Mouse (Mus musculus) R1 (cell line): Measurements from ENCODE around the gene Pi4ka.

Source experiments
- DNase-seq: peaks from one replicate; pipeline ENCODE4 v3.0.0-alpha.2; 2018; ENCODE audit warnings: low read depth, low spot score

The Pi4ka gene

DNA sequence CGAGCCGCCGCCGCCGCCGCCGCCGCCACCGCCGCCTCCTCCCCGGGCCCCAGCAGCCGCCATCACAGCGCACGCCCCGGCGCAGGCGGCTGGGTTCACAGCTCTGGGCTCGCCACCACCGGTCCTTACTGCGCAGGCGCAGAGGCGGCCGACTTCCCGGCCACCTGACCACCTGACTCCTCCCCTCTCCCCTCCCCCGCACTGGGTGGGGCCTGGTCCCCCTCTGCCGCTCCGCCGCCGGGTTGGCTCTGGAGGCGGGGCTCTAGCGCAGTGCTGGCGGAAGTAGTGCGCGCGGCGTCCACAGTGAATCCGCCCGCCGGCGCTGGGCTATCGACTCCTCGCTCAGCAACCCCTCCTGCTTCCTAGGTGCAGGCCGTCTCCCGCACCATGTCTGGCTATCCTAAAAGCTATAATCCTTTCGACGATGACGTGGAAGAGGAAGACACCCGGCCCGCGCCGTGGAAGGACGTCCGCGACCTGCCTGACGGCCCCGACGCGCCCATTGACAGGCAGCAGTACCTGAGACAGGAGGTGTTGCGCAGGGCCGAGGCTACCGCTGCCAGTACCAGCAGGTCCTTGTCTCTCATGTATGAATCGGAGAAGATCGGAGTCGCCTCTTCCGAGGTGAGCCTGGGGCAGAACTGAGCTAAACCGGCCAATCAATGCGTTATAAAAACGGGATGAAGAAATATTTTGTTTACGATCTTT is at the start of gene Pi4ka, which contains the start of gene Snap29:
Gene Pi4ka (minus strand): TSS at position 579 of the 708 bp plus-strand sequence.
Gene Snap29 (plus strand): TSS at position 251 of the 708 bp plus-strand sequence.
- DNase-seq: peak; percentile 97

DNA sequence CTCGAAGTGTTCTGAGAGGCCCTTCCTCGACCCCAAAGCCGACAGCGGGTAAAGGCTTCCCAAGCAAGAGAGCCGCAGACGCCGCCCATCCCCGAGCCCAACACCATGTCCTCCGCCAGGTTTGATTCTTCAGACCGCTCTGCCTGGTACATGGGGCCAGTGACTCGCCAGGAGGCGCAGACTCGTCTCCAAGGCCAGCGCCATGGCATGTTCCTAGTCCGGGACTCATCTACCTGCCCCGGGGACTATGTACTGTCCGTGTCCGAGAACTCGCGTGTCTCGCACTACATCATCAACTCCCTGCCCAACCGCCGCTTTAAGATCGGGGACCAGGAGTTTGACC is 46.2 kb upstream of the Pi4ka start:
- DNase-seq: peak; percentile 62

DNA sequence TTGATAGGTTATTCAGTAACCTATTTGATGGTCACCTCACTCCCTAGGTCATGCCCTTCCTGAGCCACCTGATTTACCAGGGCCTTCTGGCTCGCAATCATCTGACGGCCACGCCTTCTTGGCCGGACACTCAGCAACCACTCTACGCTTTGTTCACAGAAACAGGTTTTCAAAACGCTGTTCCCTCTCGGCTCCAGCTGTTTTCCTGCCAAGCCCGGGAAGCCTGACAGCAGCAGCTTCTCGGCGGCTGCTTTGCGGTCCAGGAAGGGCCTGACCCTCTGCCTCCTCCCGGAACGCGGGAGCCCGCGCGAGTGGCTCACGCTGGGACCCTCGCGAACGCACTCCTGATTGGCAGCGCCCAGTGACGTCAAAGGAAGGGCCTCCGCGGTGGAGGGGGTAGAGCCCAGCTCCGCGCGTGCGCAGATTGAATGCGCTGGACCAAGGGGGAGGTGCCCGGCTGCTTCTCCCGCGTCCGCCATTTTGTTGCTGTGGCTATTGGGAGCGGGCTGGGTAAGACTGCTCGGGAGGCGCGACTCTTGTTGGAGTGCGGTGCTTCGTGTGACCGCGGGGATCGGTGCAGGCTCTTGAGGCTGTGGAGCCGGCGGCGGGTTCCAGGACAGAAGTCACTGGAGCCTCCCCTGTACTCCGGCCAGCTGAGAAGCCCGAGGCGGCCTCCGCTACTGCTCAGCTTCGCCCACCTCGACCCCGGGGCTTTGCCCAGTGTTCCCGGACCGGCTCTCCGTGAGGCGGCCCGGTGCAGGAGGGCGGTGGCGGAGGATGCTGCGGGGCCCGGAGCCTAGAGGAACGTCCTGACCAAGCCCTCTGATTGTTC is 45.6 kb upstream of the Pi4ka start, which contains the start of gene Crkl:
Gene Crkl (plus strand): TSS at position 447 of the 832 bp plus-strand sequence.
- peak; percentile 98 for DNase-seq

DNA sequence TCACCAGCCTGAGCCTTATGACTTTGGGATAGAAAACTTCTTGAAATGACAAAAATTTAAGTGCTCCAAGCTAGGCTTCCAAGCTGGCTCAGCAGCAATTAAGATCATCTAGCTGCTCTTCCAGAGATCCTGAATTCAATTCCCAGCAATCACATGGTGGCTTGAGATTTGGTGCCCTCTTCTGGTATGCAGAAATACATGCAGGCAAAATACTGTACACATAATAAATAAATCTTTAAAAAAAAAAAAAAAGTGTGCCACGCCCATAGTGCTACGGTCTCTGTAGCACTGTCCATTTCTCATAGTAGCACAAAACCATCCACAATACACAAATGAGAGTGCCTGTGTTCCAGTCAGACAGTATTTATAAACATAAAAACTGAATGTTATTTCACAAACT is 26.5 kb upstream of the Pi4ka start:
- DNase-seq: peak; percentile 71

DNA sequence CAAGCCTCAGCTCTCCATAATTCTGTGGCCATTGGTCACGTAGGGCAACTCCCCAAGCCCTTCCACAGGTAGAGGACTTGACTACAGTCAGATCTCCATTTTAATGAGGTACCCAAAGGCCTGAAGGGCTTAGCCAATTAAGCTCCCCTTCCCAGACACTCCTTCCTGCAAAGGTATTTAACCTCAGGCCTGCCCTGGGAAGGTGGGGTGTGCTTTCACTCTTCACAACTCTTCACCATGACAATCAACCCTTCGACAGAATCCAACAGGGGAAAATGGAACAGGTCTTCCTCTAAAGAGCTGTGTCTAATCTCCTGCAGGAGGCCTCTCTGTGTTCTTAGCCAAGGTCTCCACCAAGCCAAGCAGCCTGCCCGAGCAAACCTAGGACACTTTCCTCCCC is 16.9 kb upstream of the Pi4ka start:
- peak; percentile 81 for DNase-seq

DNA sequence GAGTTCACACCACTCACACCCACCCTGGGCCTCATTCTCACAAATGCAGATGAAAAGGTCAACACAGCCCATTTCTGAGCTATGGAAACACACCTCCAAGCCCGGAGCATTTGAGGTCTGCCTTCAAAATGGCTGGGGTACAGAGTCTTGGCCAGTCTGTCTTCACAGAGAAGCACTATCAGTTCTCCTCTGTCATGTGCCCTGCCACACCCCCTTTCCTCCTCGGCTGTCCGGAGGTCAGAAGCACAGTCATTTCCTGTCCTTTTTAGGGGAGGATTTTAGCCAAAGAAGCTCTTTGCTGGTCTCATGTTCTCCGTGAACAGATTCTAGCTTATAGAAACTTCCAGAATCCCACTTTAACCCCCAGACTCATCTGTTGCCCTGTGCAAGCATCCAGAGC is 4.1 kb upstream of the Pi4ka start:
- DNase-seq: peak; percentile 41

DNA sequence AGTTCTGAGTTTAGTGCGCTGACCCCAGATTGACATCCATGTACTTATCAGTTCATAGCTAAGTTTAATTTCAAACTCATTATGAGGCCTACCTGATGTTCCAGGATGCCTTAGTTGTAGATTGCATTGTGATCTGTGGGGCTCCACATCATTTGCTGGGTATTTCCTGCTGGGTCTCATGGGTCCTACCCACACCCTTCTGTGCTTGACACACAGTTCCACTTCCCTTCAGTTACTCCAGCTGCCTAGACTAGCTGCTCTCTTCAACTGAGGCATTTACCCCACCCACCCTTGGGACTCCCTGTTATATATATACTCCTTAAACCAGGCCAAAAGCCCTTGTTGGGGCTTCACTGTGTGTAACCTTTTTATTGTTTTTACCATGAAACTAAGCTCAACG is 2.9 kb upstream of the Pi4ka start:
- no peak for DNase-seq

DNA sequence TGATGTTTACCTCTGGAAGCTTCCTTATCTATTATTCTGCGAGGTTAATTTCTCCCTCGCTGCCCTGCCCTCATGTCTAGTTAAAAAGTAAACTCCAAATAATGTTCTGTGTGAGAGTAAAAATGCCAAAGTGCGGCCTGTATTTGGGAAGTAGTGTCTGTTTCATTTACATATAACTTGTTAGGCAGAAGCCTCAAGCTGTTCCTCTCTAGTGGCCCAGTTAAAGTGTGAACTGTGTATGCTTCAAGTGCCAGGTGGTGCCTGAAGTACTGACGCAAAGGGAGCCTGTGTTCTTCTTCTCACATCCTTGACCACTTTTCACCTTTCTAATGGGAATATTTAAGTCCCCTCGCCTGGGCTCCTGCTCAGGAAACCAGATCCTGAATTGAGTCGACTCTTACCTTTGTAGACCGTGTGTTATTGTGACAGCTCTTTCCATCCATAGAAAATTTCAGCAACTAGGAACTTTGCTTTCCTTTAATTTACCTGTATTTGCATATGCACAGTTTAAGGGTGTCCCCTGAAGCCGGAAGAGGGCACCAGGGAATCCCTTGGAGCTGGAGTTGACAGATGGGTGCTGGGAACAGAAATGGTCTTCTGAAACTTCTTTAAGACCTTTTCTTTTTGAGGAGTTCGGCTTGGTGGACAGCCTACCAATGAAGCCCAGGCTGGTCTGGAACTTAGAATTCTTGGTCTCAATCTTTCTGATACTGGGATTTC is 558 bp upstream of the Pi4ka start:
- no peak for DNase-seq

DNA sequence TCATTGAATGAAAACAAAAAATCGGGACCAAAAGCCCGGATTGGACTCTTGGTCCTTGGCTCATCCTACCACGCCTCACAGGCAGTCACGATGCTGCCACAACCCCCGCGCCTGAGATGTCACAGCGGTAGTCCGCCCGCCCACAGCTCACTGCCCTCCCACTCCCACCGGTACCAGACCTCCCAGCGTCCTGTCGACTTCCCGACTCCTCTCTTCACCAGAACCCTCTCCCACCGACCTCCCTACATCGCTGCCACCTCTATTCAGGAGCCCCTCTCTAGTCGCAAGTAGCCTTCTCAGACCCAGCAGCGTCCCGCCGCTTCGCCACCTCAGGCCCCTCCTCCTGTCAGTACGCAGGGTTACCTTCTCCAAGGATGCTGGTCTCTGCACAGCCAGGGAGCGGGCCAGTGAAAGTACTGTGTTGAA is 830 bp downstream of the Pi4ka start:
- peak; percentile 85 for DNase-seq

DNA sequence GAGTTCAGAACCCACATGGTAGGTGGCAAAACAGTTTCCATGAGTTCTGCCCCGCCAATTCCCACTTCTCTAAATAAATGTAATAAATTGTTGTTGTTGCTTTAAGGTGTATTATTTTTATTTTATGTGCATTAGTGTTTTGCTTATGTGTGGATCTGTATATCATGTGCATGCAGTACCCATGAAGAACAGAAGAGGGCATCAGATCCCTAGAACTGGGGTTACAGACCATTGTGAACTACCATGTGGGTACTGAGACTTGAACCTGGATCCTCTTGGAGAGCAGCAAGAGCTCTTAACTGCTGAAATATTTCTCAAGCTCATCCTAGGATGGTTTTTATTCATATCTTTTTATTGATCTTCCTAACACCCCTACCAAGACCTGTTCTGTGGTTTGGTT is 3.3 kb downstream of the Pi4ka start:
- DNase-seq: peak; percentile 71

DNA sequence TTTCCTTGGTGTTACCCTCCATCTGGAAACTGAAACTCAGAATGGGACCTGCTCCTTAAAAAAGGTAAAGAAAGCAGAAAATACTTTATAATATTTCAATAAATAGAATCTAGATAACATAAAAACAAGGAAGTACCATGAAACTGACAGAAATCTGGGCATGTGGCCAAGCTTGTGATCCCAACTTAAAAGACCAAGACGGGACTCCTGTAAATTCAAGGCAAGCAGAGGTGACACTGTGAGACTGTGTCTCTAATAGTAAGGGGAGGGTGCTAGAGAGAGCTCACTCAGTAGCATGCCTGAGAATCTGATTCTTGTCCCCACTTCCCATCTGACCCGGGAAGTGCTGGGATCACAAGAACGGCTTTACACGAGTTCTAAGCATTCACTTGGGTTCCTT is 13.3 kb downstream of the Pi4ka start:
- DNase-seq: no peak

DNA sequence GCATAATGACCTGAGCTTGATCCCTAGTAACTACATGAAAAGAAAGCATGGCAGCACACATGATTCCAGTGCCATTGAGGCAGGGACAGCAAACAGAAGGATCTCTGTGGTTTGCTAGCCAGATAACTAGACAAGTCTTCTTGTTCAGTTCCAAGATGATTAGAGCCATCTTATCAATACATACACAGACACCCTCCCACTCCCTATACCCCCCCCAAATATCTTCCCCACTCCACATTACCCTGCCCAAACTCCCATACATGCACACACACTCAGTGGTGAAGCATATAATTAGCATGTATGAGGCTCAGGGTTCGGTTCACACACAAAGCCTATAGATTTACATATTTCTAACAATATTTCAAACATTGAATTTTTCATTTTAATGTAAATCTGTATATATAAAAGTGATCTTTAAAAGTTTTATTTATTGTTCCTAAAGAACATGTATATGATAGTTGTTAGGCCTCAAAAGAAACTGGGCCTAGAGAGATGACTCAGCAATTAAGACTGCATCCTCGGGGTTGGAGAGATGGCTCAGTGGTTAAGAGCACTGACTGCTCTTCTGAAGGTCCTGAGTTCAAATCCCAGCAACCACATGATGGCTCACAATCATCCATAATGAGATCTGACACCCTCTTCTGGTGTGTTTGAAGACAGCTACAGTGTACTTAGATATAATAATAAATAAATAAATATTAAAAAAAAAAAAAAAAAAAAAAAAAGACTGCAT is 22.4 kb downstream of the Pi4ka start:
- DNase-seq: no peak

DNA sequence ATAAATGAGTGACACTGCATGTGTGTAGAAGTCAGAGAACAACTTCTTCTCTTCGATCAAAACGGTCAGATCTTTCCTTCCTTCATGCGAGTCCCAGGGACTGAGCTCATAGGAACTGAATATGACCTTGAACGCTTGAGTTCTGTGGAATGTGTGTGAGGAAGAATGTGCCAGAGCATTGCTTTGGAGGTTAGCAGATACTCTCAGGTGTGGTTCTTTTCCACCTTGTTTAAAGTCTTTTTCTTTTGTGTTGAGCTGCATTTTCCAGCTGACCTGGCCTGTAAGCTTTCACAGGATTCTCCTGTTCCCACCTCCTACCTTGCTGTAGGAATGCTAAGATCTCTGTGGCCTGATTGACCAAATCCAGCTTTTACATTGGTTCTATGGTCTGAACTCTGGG is 23.8 kb downstream of the Pi4ka start:
- DNase-seq: peak; percentile 74

DNA sequence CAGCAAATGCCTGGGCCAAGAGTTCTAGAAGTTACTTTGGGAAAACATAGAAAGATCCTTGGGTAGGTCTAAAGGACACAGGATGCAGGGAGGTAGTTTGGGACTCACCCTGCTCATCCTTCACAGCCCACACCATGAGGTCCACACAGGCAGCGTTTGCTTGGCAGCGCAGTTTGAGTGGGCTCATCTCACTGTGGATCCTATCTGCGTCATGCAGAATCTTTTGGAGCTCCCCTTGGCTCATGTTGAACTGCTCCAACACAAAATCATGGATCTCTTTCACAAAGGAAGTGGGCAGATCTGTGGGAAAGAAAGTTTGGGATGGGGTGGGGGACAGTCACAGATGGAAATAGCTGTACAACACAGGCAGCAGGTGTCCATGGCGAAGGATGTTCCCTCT is 47.3 kb downstream of the Pi4ka start:
- DNase-seq: no peak

DNA sequence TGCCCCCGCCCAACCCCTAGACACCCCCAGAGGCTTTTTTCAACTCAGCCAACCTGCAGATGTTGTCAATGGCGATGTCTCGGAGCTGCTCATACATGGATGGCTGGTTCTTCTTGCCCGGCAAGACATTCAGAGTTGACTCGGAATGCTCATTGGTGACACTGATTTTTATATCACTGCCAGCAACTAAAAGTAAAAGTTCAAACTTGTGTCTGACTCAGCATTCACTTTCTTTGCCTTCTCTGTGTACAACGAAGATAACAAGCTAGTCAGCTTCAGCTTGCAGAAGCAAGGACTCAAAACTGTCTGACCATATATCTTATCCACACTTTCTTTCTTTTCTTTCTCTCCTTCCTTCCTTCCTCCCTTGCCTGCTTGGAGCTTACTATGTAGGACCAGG is 50.1 kb downstream of the Pi4ka start:
- DNase-seq: no peak

DNA sequence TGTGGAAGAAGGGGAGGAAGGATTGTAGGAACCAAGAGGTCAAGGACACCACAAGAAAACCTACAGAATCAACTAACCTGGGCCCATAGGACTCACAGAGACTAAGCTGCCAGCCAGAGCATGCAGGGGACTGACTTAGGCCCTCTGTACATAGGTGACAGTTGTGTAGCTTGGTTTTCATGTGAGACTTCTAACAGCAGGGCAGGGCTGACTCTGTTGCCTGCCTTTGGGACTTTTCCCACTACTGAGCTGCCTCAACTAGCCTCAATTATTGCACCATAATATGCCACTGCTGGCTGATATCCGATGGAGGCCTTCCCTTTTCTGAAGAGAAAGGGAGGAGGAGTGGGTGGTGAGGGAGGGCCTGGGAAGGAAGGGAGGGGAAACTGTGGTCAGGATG is 59.3 kb downstream of the Pi4ka start:
- DNase-seq: no peak

DNA sequence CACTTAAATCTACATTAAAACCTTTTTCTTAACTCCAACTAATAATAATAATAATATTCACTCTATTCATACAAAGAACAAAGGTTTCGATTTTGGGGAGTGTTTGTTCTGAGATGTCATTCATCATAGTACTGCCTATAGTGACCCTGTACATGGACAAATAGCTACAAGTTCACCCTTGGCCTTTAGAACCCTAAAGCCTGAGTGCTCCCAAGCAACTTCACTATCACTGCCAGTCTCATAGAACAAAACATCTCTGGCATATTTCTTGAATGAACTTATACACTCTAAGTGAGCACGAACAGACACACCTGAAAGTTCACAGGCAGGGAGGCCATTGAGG is 60.3 kb downstream of the Pi4ka start:
- no peak for DNase-seq

DNA sequence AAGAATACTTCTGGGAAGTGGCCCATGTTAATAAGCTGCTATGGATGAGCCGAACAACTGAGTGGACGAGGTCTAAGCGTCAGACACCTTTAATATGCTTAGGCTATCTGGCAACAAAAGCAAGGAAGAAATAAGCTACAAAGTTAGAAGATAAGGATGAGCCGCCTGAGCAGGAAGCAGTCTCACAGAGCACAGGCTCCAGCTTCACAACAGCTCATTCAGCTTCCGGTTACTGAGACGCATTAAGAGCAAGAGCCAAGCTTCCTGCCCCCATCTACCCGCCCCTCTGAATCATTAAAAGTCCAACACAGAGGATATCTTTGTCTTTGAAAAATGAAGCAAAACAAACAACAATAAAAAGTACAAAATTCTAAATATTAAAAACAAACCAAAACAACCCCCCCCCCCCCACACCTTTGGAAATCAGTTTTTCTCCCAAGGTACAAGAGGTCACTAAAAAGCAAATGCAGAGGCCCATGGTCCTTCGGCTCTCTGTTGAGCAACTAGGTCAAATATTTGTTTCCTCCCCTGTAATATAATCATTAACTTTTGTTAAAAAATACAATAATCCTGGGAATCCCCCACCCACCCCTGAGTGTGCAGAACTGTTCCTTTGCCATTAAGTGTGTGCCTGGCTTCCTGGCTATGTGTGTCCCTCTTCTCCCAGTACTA is 60.8 kb downstream of the Pi4ka start:
- no peak for DNase-seq

DNA sequence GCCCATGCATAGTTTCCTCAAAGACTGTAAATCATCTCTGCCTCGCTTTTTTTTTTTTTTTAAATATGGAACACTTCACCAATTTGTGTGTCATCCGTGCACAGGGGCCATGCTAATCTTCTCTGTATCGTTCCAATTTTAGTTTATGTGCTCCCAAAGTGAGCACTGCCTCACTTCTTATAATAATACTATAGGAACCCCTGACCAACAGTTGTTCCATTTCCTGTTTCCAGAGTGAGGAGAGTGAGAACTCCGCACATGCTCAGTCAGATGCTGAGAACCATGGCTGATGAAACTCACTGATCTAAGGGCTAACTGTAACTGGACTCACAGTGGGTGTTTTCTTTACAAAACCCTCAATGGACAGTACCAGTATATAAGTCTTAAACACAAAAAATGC is 64.3 kb downstream of the Pi4ka start:
- DNase-seq: no peak

DNA sequence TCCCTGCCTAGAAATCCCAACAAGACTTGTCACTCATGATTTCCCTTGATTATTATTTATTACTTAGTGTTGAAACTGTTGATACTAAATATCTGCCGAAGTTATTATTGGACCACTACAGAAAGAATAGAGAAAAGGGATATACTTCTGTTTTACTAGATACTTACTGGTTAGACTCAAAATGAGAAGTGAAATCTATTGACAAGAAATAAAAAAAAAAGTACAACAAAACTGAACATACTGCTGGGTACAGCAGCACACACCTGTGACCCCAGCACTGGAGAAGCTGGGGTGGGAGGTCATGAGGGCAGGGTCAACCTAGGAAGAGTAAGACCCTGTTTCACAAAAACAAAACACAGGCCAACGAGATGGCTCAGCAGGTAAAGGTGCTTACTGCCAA is 65.4 kb downstream of the Pi4ka start:
- DNase-seq: no peak

DNA sequence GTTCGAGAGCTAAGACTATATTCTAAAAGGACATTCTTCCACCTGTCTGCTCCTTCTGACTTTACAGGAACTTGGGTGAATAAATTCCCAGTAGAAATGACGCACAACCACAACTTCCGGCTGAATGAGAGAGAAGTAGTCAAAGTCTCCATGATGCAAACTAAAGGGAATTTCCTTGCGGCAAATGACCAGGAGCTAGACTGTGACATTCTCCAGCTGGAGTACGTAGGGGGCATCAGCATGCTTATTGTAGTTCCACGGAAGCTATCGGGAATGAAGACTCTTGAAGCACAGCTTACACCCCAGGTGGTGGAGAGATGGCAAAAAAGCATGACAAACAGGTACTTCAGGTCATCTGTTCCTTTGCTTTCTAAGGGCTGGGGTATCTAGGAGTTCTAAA is 66.4 kb downstream of the Pi4ka start:
- DNase-seq: peak; percentile 33
